Mouse (Mus musculus) small intestine, adult 2 months (tissue): ENCODE results near the gene Grm4.

Source experiments
- CTCF ChIP-seq: fragments of 200-500 bp; IDR thresholded peaks from 2 replicates; pipeline ENCODE4 v1.5.1; 2012; ENCODE audit warnings: low read depth, mild to moderate bottlenecking, control low read depth, inconsistent platforms, low read length, moderate library complexity, mixed read lengths; ENCODE audit not compliant: insufficient replicate concordance, insufficient read length; ENCODE audit errors: extremely low read depth
- POLR2A ChIP-seq: fragments of 200-500 bp; IDR thresholded peaks from 2 replicates; pipeline ENCODE4 v1.6.1; 2012; ENCODE audit warnings: low read depth, mild to moderate bottlenecking, control low read depth, inconsistent platforms, low read length, moderate library complexity

DNA sequence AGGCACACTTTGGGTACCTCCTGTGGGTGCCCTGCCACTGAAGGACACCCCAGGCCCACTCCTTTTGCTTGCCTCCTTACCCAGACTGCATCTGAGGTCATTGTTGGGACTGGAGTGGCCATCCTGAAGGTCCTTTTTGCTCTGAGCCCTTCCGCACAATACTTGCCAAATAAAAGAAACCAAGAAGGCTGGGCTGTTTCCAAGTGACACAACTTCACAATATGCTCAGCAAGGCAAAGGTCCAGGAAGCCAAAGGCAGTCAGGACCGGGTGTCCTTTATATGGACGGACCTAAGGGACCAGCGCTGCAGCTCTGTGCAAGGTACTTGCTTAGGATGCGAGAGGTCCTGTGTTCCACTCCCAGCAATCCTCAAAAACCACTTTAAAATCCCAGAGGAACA is 47.0 kb upstream of the Grm4 start:
- no peak for TF ChIP-seq POLR2A
- no peak for TF ChIP-seq CTCF
